Mouse (Mus musculus) bone marrow, adult 2 months (tissue): ENCODE data around the gene Larp4. TPM values are rescaled to one million over a fixed set of nuclear protein-coding genes. Genes with fewer than 3 reads are reported as not detected.

Source experiments
- H3K27ac ChIP-seq: fragments of 200-500 bp; 2 replicates; pipeline ENCODE4 v1.5.1; 2012; ENCODE audit warnings: low read depth, mild to moderate bottlenecking, control low read depth, inconsistent platforms, low read length; ENCODE audit not compliant: control insufficient read depth, poor library complexity, insufficient read depth
- H3K4me1 ChIP-seq: fragments of 200-500 bp; 2 replicates; pipeline ENCODE4 v1.6.1; 2011; ENCODE audit warnings: low read length; ENCODE audit not compliant: control insufficient read depth, insufficient read depth
- H3K4me3 ChIP-seq: fragments of 200-500 bp; replicated peaks from 2 replicates; pipeline ENCODE3; 2011; ENCODE audit warnings: mild to moderate bottlenecking, low read depth, low read length, control low read depth; ENCODE audit not compliant: control insufficient read depth
- CTCF ChIP-seq: fragments of 200-500 bp; IDR thresholded peaks from 2 replicates; pipeline ENCODE4 v1.5.1; 2011; ENCODE audit warnings: low read length, control low read depth; ENCODE audit not compliant: control insufficient read depth, insufficient read depth
- POLR2A ChIP-seq: fragments of 200-500 bp; IDR thresholded peaks from 2 replicates; pipeline ENCODE4 v1.6.1; 2011; ENCODE audit warnings: low read depth, mild to moderate bottlenecking, control low read depth, low read length, borderline replicate concordance; ENCODE audit not compliant: control insufficient read depth
- WGBS: fragments of 180-500 bp; shearing (Covaris S2); methylation state at CpG from one replicate; pipeline ENCODE4 v1.1.7; 2018; 5-methylcytosine and 5-hydroxymethylcytosine counted together
- polyA plus RNA-seq: library from polyadenylated mRNA; stranded (reverse); fragments of >200 nt; gene quantifications from 2 replicates; pipeline ENCODE4 v1.2.4, GENCODE M21; 2011; ENCODE audit warnings: low replicate concordance; ENCODE audit not compliant: missing spikeins, insufficient read depth, insufficient read length

Gene Larp4
- polyA plus RNA-seq, 1 experiment = 13.2 TPM

DNA sequence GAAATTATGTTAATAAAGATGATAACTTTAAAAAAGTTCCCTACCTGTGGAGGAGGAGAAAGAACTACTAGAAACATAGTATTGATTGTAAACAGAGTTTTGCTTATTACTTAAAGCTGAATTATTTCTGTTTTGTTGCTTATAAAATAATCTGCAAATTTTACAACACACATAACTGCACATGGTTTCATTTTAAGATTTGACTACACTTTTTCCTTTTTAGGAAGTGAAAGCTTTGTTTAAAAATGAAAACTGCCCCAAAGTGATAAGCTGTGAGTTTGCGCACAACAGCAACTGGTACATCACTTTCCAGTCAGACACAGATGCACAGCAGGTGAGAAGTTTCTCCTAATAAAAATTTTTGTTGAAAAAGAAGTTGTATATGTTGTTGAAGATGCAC is 23.2 kb downstream of the Larp4 start:
- 86% methylated on average over 1 of the region's 1 CpGs for WGBS
- TF ChIP-seq CTCF (no peak), POLR2A (no peak)
- Histone ChIP-seq H3K4me3 (no peak overlapping the region), H3K27ac (no peak overlapping the region), H3K4me1 (no peaks in the 10 kb centered on the region)

DNA sequence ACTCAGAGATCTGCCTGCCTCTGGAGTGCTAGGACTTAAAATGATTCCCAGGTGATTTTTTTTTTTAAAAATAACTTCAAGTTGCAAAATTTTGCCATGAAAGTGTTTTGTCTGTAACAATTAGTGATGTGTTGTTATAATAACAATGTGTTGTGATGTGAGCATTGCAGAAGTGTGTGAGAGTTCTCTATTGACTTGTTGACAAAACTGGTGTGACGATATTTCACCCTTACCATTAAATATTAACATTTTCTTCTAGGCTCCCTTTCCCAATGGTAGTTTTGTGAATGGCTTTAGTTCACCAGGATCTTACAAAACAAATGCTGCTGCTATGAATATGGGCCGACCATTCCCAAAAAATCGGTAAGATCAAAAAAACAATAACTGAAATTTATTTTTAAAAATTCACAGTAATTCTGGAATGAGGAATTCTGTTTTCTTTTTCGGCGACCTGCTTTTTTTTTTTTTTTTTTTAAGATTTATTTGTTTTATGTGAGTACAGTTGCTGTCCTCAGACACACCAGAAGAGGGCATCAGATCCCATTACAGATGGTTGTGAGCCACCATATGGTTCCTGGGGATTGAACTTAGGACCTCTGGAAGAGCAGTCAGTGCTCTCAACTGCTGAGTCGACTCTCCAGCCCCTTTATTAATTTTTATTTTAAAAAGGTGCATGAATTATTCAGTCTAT is 27.4 kb downstream of the Larp4 start:
- 90% methylated on average over 6 of the region's 6 CpGs for WGBS
- Histone ChIP-seq H3K4me3 (no peak overlapping the region), H3K27ac (no peak overlapping the region), H3K4me1 (no peaks in the 10 kb centered on the region)
- TF ChIP-seq POLR2A (no peak), CTCF (no peak)

DNA sequence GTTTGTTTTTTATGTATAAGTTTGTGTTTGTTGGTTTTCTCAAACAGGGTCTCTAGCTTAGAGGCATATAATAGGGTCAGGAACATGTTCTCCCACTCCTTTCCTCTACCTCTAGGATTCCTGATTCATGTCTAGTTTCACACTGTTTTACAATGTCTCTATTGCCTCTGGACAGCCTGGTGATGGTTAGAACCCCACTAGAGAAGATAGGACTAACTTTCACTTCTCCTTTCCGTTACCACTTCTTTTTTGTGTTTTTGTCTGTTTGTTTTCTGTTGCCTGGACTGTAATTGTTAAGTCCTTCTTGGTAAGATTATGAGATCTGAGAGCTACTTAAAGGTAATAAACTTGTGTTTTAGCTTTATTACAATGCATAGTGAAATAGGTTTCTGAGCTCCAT is 29.5 kb downstream of the Larp4 start:
- H3K4me3 ChIP-seq = no peak overlapping the region
- no peak overlapping the region for H3K27ac ChIP-seq
- TF ChIP-seq POLR2A (no peak), CTCF (no peak)
- WGBS = 55% methylated on average over 1 of the region's 1 CpGs
- no peaks in the 10 kb centered on the region for H3K4me1 ChIP-seq

DNA sequence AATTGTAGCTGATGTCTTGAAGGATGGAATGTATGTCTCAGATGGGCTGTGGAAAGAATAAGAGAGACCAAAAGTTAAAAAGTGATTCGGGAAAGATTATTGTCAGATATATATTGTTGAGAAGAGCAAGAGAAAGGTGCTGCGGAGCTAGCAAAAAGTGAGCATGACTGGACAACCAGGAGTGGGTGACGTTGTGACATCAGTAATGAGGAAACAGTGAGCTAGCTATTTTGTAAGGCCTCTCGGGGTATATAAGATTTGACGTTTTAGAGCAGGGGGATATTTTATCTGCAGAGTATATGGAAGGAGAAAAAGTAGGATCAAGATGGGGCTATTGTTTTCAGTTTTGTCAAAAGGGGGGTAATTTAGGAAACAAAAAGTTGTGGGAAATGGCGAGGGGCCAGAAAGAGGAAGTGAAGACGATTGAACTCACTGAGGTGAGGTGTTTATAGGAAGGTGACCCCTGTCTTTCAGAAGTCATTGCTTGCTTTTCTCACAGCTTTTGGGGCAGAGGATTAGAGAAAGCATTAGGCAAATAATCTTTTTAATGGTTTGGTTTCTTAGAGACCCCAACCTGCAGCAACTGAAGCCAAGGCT is 34.9 kb downstream of the Larp4 start:
- WGBS = 39% methylated on average over 7 of the region's 7 CpGs
- TF ChIP-seq CTCF (no peak), POLR2A (no peak)
- H3K27ac ChIP-seq = no peak overlapping the region
- peak overlapping the region; percentile 15 for H3K4me3 ChIP-seq
- H3K4me1 ChIP-seq = no peaks in the 10 kb centered on the region; the same call in 1 of the 2 replicates

DNA sequence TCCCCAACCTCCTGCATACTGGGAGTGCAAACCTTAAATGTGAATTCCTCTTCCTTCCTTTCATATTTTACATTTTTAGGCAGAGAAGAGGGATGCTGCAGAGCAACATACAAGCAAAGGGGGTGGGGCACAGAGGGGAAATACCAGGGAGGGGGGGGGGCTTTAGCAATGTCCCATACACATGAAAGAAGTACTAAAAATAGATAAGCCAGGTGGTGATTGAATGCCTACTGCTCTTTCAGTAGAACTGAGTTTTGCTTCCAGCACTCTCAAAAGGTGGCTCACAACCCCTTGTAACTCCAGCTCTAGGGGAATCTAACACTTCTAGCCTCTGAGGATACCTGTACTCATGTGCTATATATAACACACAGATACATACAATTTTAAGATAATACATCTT is 36.3 kb downstream of the Larp4 start:
- TF ChIP-seq POLR2A = no peak
- no peak for TF ChIP-seq CTCF
- H3K4me3 ChIP-seq = no peak overlapping the region
- H3K27ac ChIP-seq = no peak overlapping the region
- no peaks in the 10 kb centered on the region; the same call in 1 of the 2 replicates for H3K4me1 ChIP-seq

DNA sequence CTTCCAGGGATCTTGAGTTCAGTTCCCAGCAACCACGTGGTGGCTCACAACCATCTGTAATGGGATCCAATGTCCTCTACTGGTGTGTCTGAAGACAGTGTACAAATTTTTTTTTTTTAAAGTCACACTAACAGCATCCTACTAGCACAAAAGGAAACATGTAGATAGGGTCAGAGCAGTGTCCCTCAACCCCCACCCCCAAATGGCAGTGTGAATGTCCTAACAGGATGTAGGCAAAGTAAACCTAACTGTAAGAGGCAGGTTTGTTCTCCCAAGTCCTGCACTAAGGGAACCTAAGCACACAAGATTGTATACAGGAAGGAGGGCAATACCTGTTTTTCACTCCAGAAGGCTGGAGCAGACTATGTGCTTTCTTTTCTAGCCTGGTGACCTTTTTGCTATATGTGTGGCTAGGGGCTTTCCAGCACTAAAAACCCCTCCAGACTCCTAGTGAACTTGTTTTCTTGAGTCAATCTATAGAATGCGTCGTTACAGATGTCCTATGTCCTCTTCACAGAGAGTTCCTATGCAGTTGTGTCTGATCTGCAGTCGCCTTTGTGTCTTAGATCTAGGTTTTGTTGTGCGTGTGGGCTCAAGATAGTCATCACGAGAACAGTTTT is 48.5 kb downstream of the Larp4 start:
- TF ChIP-seq POLR2A (no peak), CTCF (no peak)
- H3K4me1 ChIP-seq = no peaks in the 10 kb centered on the region
- H3K4me3 ChIP-seq = no peak overlapping the region
- WGBS = 76% methylated on average over 6 of the region's 6 CpGs
- H3K27ac ChIP-seq = no peak overlapping the region

DNA sequence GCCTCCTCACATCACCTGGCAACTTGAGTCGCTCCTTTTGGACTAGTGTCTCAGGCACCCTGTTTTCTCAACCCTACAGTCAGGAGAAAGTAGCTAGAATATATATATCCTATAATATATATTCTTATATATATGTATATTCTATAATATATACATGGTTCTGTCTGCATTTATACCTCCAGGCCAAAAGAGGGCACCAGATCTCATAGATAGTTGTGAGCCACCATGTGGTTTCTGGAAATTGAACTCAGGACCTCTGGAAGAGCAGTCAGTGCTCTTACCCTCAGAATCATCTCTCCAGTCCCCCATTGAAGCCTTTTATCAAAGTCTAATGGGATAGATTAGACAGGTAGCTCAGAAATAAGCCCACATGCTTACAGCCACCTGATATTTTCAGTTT is 51.3 kb downstream of the Larp4 start:
- TF ChIP-seq CTCF (no peak), POLR2A (no peak)
- Histone ChIP-seq H3K27ac (no peak overlapping the region), H3K4me3 (no peak overlapping the region), H3K4me1 (no peaks in the 10 kb centered on the region; the same call in 1 of the 2 replicates)
- 96% methylated on average over 1 of the region's 1 CpGs for WGBS

DNA sequence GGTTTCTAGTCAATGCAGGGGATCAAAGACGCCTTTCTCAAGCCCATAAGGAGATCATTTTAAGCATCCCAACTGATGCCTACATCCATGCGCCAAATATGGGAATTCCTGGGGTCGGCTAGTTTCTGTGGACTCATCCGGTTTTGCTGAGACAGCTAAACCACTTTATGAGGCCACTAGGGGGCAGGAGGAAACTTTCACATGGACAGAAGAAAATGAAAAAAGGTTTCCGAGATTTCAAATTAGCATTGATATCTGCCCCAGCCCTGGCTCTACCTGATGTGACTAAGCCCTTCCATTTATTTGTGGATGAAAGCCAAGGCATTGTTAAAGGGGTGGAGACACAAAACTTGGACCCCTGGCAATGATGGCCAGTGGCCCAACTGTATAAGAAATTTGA is 53.1 kb downstream of the Larp4 start:
- no peak overlapping the region for H3K27ac ChIP-seq
- WGBS = 8% methylated on average over 5 of the region's 5 CpGs
- H3K4me1 ChIP-seq = no peaks in the 10 kb centered on the region; the same call in 1 of the 2 replicates
- no peak for TF ChIP-seq POLR2A
- TF ChIP-seq CTCF = no peak
- H3K4me3 ChIP-seq = no peak overlapping the region
